Mouse (Mus musculus): ENCODE results near the gene Mcur1. TPM values are rescaled to one million over a fixed set of nuclear protein-coding genes. Genes with fewer than 3 reads are reported as not detected.

The Mcur1 gene
- polyA plus RNA-seq, 1 experiment from 2014 or later, result 29.1 TPM

GRCm38 (mm10) chr13:43555321-43555720, 4.7 kb downstream of the Mcur1 start:
- 90% methylated on average over 9 of the region's 9 CpGs for WGBS (ENCODE audit: missing documents)
- Histone ChIP-seq H3K4me3 (ENCODE audit: inconsistent target) (no peak overlapping the region), H3K27ac (peak overlapping the region; percentile 66), H3K79me2 (ENCODE audit: inconsistent target) (peaks cover 59% of the 10 kb centered on the region), H3K36me3 (ENCODE audit: inconsistent target) (peaks cover 18% of the 10 kb centered on the region; the same call in 1 of the 2 replicates)

GRCm38 (mm10) chr13:43554827-43555226, 5.2 kb downstream of the Mcur1 start:
- peak overlapping the region; percentile 66 for H3K27ac ChIP-seq
- 3% methylated on average over 7 of the region's 7 CpGs for WGBS (ENCODE audit: missing documents)
- H3K4me3 ChIP-seq (ENCODE audit: inconsistent target), result no peak overlapping the region

GRCm38 (mm10) chr13:43550676-43551075, 9.3 kb downstream of the Mcur1 start:
- Histone ChIP-seq H3K4me3 (ENCODE audit: inconsistent target) (no peak overlapping the region), H3K79me2 (ENCODE audit: inconsistent target) (peaks cover 21% of the 10 kb centered on the region; the same call in 1 of the 2 replicates), H3K36me3 (ENCODE audit: inconsistent target) (peaks cover 25% of the 10 kb centered on the region; the same call in 1 of the 2 replicates), H3K27ac (no peak overlapping the region)
- WGBS (ENCODE audit: missing documents), result 74% methylated on average over 8 of the region's 8 CpGs

More at GRCm38 (mm10) chr13:43554827-43555226, 5.2 kb downstream of the Mcur1 start:
- Histone ChIP-seq H3K36me3 (ENCODE audit: inconsistent target) (peaks cover 18% of the 10 kb centered on the region; the same call in 1 of the 2 replicates), H3K79me2 (ENCODE audit: inconsistent target) (peaks cover 59% of the 10 kb centered on the region)

- H3K4me3 ChIP-seq (ENCODE audit: inconsistent target), result no peak overlapping the region
- 19% methylated on average over 7 of the region's 7 CpGs for WGBS (ENCODE audit: missing documents)
- H3K27ac ChIP-seq, result peak overlapping the region; percentile 63
- peaks cover 32% of the 10 kb centered on the region; the same call in 1 of the 2 replicates for H3K36me3 ChIP-seq (ENCODE audit: inconsistent target)
- peaks cover 19% of the 10 kb centered on the region; the same call in 1 of the 2 replicates for H3K79me2 ChIP-seq (ENCODE audit: inconsistent target)
Measured at GRCm38 (mm10) chr13:43549870-43550269, 10.1 kb downstream of the Mcur1 start.

- peaks cover 19% of the 10 kb centered on the region; the same call in 1 of the 2 replicates for H3K79me2 ChIP-seq (ENCODE audit: inconsistent target)
- H3K27ac ChIP-seq, result peak overlapping the region; percentile 63
- 25% methylated on average over 10 of the region's 11 CpGs for WGBS (ENCODE audit: missing documents)
- H3K4me3 ChIP-seq (ENCODE audit: inconsistent target), result no peak overlapping the region
- peaks cover 39% of the 10 kb centered on the region for H3K36me3 ChIP-seq (ENCODE audit: inconsistent target)
Measured at GRCm38 (mm10) chr13:43549078-43549698, 10.8 kb downstream of the Mcur1 start.

- peaks cover 19% of the 10 kb centered on the region; the same call in 1 of the 2 replicates for H3K79me2 ChIP-seq (ENCODE audit: inconsistent target)
- 90% methylated on average over 5 of the region's 5 CpGs for WGBS (ENCODE audit: missing documents)
- H3K4me3 ChIP-seq (ENCODE audit: inconsistent target), result no peak overlapping the region
- peaks cover 44% of the 10 kb centered on the region for H3K36me3 ChIP-seq (ENCODE audit: inconsistent target)
- peak overlapping the region; percentile 63 for H3K27ac ChIP-seq
Measured at GRCm38 (mm10) chr13:43548617-43549016, 11.4 kb downstream of the Mcur1 start.

- H3K27ac ChIP-seq, result no peak overlapping the region
- H3K4me3 ChIP-seq (ENCODE audit: inconsistent target), result no peak overlapping the region
- peaks cover 5% of the 10 kb centered on the region; the same call in 1 of the 2 replicates for H3K79me2 ChIP-seq (ENCODE audit: inconsistent target)
- H3K36me3 ChIP-seq (ENCODE audit: inconsistent target), result peaks cover 32% of the 10 kb centered on the region
- 25% methylated on average over 3 of the region's 3 CpGs for WGBS (ENCODE audit: missing documents)
Measured at GRCm38 (mm10) chr13:43546861-43547260, 13.1 kb downstream of the Mcur1 start.

GRCm38 (mm10) chr13:43540205-43540815, 19.7 kb downstream of the Mcur1 start:
- Histone ChIP-seq H3K4me3 (ENCODE audit: inconsistent target) (no peak overlapping the region), H3K79me2 (ENCODE audit: inconsistent target) (no peaks in the 10 kb centered on the region), H3K27ac (no peak overlapping the region), H3K36me3 (ENCODE audit: inconsistent target) (peaks cover 16% of the 10 kb centered on the region)
- 25% methylated on average over 14 of the region's 14 CpGs for WGBS (ENCODE audit: missing documents)

GRCm38 (mm10) chr13:43539409-43539808, 20.6 kb downstream of the Mcur1 start:
- no peak overlapping the region for H3K4me3 ChIP-seq (ENCODE audit: inconsistent target)
- H3K27ac ChIP-seq, result no peak overlapping the region
- H3K79me2 ChIP-seq (ENCODE audit: inconsistent target), result no peaks in the 10 kb centered on the region
- H3K36me3 ChIP-seq (ENCODE audit: inconsistent target), result peaks cover 8% of the 10 kb centered on the region
- WGBS (ENCODE audit: missing documents), result 97% methylated on average over 3 of the region's 3 CpGs

GRCm38 (mm10) chr13:43537854-43538253, 22.1 kb downstream of the Mcur1 start:
- Histone ChIP-seq H3K36me3 (ENCODE audit: inconsistent target) (no peaks in the 10 kb centered on the region), H3K79me2 (ENCODE audit: inconsistent target) (no peaks in the 10 kb centered on the region), H3K27ac (no peak overlapping the region), H3K4me3 (ENCODE audit: inconsistent target) (no peak overlapping the region)
- 77% methylated on average over 6 of the region's 6 CpGs for WGBS (ENCODE audit: missing documents)

GRCm38 (mm10) chr13:43534015-43534414, 26.0 kb downstream of the Mcur1 start:
- H3K79me2 ChIP-seq (ENCODE audit: inconsistent target), result no peaks in the 10 kb centered on the region
- H3K4me3 ChIP-seq (ENCODE audit: inconsistent target), result no peak overlapping the region
- H3K36me3 ChIP-seq (ENCODE audit: inconsistent target), result no peaks in the 10 kb centered on the region
- H3K27ac ChIP-seq, result no peak overlapping the region
- 97% methylated on average over 4 of the region's 4 CpGs for WGBS (ENCODE audit: missing documents)

- WGBS (ENCODE audit: missing documents), result 30% methylated on average over 13 of the region's 13 CpGs
- Histone ChIP-seq H3K79me2 (ENCODE audit: inconsistent target) (no peaks in the 10 kb centered on the region), H3K27ac (no peak overlapping the region), H3K36me3 (ENCODE audit: inconsistent target) (no peaks in the 10 kb centered on the region), H3K4me3 (ENCODE audit: inconsistent target) (no peak overlapping the region)
Measured at GRCm38 (mm10) chr13:43530832-43531693, 28.9 kb downstream of the Mcur1 start.

GRCm38 (mm10) chr13:43530129-43530831, 29.7 kb downstream of the Mcur1 start:
- H3K27ac ChIP-seq, result no peak overlapping the region
- H3K4me3 ChIP-seq (ENCODE audit: inconsistent target), result no peak overlapping the region
- no peaks in the 10 kb centered on the region for H3K36me3 ChIP-seq (ENCODE audit: inconsistent target)
- 71% methylated on average over 14 of the region's 14 CpGs for WGBS (ENCODE audit: missing documents)
- H3K79me2 ChIP-seq (ENCODE audit: inconsistent target), result no peaks in the 10 kb centered on the region

- H3K79me2 ChIP-seq (ENCODE audit: inconsistent target), result no peaks in the 10 kb centered on the region
- H3K4me3 ChIP-seq (ENCODE audit: inconsistent target), result no peak overlapping the region
- WGBS (ENCODE audit: missing documents), result 93% methylated on average over 5 of the region's 5 CpGs
- H3K27ac ChIP-seq, result no peak overlapping the region
- no peaks in the 10 kb centered on the region for H3K36me3 ChIP-seq (ENCODE audit: inconsistent target)
Measured at GRCm38 (mm10) chr13:43526289-43526688, 33.7 kb downstream of the Mcur1 start.

Data from macrophage (primary cell).